Mouse (Mus musculus): ENCODE measurements around the gene Gm3486.
"Not testable (repeated sequence)": the region's sequence is repeated elsewhere in the genome, so short reads cannot be mapped to it uniquely, and the experiment has no call there.

Gene Gm3486

GRCm38 (mm10) chr14:41489385-41489784 is at the start of gene Gm3486:
Gm3486 (minus strand) TSS chr14:41489485.
- not testable (repeated sequence) for DNase-seq

- DNase-seq = not testable (repeated sequence)
These were observed 35.4 kb upstream of the Gm3486 start for GRCm38 (mm10) chr14:41524695-41525094.

- not testable (repeated sequence) for DNase-seq
These were observed 31.4 kb upstream of the Gm3486 start for GRCm38 (mm10) chr14:41520683-41521082.

GRCm38 (mm10) chr14:41453418-41453817 is 35.9 kb downstream of the Gm3486 start, which contains the start of gene Gm7954:
Gm7954 (minus strand) TSS chr14:41453518.
- not testable (repeated sequence) for DNase-seq
